Mouse (Mus musculus): Measurements from ENCODE around the gene Lrrn1.

The Lrrn1 gene

DNA sequence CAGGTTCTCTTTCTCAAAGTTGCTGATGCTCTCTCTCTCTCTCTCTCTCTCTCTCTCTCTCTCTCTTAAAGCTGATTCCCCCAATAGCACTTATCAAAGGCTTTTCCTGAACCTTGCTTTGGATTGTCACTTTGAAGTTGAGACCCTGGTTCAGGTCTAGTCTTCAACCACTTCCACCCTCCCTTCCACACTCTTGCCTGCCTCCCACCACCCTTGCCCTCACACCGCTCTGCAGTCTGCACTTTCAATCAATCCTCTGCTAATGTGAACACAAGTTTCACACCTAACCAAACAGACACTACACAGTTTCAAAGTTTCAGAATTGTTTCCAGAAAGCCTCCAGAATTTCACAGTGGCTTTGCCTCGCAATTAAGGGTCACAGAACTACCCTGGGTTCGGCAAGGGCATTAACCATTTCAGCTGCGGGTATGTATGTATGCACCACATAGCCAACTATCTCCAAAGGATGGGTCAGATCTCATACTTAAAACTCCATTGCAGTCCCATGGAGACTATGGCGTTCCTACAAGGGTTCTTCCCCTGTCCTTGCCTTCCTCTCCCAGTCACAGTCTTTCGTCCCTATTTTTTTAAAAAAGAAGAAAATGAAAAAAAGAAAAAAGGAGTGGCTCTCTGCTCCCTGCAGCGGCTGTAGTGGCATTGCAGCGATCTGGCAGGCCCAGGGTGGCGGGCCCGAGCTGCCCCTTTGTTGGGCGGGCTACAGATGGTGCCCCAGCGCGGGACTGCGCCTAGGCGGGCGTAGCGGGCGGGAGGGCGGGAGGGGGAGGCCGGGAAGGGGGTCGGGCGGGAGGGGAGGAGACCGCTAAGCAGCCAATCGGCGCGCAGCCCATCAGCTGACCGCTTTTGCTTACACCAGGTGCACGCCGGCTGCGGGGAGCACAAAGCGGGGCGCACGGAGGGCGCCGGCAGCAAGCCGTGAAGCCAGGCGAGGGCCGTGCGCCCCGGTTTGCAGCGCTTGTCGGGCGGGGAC, at the start of gene Lrrn1:
Gene Lrrn1, plus strand, starts transcription at position 892 of the 988 bp plus-strand sequence.
- peak; percentile 88 for DNase-seq

- DNase-seq, result no peak
These were observed 35.1 kb upstream of the Lrrn1 start for GRCm38 (mm10) chr6:107494491-107494890.

GRCm38 (mm10) chr6:107495830-107496229, 33.7 kb upstream of the Lrrn1 start:
- DNase-seq, result no peak

GRCm38 (mm10) chr6:107513716-107514115, 15.9 kb upstream of the Lrrn1 start:
- no peak for DNase-seq

- DNase-seq, result no peak
These were observed 5.6 kb upstream of the Lrrn1 start for GRCm38 (mm10) chr6:107523953-107524352.

DNA sequence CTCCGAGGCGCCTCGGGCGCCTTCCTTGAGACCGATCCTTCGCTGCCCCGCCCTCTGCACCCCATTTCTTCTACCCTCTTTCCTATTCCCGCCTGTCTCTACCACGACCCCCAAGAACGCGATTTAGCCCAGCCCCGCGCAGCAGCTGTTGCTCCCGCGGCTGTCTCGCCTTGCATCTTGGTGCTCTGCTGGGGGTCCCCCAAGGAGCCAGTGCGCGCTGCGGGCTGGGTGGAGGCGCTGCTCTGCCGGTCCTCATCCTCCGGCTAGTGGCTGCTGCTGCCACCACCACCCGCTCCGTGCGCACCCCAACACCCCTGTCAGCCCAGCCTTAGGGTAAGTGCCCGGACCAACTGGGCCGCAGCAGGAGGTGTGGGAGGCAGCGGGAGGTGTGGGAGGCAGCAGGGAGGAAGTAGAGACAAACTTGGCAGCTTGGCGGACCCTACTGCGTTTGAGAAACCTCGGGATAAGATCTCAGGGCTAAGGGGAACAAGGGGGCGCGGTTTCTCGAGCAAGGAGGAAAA, 403 bp downstream of the Lrrn1 start:
- no peak for DNase-seq

- DNase-seq, result peak; percentile 41
These were observed 1.2 kb downstream of the Lrrn1 start for GRCm38 (mm10) chr6:107530621-107531285.

DNA sequence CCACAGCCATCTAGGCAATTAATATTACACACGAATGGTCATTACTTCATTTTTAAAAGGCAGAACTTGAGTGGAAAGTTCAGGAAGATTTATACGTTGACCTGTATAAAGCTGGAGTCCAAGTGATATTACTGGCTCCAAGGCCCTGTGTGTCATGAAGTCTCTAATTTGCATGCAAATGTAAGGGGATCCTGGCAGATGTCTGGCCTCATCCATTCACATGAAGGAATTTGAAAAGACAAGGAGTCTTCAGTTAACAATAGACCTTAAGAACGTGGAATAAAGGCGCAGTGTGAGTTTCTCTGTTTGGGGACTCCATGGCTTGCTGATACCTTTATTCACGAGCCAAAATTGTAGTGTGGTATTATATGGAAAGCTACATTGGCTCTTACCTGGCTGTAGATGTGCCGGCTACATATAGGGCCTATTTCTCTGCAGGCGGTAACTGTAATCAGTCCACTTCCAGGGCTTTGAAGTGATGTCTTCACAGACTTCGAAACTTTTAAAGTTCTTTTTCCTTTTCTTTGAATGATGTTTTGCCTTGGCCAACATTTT, 2.0 kb downstream of the Lrrn1 start:
- DNase-seq, result peak; percentile 37

GRCm38 (mm10) chr6:107534533-107534932, 5.0 kb downstream of the Lrrn1 start:
- DNase-seq, result no peak

DNA sequence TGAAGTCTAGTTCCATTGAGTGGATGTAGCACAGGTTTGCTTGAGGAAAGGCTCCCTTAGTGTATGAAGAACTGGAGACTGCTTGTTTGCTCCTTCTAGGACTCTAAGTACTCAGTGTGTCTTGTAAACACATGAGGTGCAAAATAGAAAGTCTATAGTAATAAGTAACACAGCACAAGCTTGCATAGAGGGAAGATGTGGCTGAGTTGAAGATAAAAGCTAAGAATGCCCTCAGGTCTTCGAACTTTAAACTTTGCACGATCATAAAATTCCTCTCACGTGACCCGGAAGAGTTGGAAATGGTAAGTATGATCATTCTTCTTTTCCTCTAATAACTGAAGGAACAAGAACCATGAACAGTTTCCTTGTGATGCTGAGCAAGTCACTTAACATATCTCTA, 7.1 kb downstream of the Lrrn1 start:
- no peak for DNase-seq

- no peak for DNase-seq
These were observed 11.7 kb downstream of the Lrrn1 start for GRCm38 (mm10) chr6:107541222-107541621.

GRCm38 (mm10) chr6:107541918-107542317, 12.3 kb downstream of the Lrrn1 start:
- no peak for DNase-seq

DNA sequence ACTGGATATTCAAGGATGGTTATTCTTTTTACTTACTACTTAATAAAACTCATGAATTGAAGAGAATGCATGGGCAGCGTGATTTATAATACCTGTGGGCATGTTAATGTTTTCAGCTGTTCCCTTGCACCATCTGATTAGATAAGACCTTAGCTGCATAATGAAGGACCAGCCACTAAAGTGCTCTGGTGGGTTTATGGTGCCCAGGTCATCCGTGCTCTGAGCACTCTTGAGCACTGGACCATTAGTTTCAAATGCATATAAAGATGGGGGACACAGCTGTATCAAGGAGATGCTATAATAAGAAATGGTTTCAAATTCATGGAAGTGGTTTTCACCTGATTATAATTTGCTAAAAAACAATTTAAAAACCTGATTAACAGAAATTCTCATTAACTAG, 16.7 kb downstream of the Lrrn1 start:
- DNase-seq, result no peak

- no peak for DNase-seq
These were observed 22.9 kb downstream of the Lrrn1 start for GRCm38 (mm10) chr6:107552511-107552910.

DNA sequence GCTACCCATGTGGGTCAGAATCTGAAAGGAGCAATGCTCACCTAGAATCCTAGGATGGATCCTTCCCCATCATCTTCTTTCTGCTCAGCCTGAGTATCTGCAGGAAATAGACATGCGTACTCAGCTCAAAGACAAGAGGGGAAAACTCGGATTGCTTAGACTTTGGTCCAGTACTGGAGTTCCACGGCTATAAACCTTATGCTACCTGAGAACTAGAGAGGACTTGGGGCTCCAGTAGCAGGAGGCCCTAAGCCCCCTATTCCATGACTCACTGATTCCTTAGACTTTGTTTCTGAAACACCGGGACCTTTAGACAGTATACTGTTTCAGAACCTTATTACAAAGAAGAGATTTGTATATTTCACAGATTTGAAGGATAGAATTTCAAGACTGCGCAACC, 25.8 kb downstream of the Lrrn1 start:
- DNase-seq, result no peak

DNA sequence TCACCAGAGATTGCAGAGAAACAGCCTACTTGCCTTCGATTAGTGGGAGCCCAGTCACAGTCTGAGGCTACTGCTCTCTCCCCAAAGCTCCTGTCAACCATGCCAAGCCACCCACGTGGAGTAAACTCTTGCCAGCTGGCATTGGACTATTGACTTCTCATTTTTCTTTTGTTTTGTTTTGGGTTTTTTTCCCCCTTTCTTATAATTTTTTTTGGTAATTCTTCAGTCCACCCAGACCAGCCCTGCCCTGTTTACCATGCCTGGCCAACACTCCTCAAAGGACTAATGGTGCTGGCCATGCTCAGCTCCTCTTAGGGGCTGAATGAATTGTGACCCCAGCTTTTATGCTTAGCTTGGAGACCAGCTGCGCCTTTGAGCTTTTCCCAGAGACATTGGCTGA, 27.4 kb downstream of the Lrrn1 start:
- DNase-seq, result no peak

DNA sequence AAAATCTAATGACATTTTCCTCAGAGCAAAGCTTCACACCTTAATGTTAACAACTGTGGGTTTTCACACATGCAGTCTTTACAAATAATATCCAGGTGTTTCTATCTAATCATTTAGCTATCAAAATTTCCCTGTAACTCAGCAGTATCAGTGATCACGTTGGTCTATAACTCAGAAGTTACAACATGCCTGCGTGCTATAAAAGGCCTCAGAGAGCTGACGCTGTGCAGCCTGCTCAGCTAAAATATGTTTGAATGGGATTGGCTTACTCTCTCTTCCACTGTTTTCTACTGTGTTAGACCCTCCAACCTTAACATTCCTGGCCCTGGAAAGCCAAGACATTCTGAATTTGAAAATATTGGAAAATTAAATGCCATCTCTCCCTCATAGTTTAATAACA, 28.2 kb downstream of the Lrrn1 start:
- no peak for DNase-seq

GRCm38 (mm10) chr6:107562255-107562654, 32.7 kb downstream of the Lrrn1 start:
- DNase-seq, result no peak

DNA sequence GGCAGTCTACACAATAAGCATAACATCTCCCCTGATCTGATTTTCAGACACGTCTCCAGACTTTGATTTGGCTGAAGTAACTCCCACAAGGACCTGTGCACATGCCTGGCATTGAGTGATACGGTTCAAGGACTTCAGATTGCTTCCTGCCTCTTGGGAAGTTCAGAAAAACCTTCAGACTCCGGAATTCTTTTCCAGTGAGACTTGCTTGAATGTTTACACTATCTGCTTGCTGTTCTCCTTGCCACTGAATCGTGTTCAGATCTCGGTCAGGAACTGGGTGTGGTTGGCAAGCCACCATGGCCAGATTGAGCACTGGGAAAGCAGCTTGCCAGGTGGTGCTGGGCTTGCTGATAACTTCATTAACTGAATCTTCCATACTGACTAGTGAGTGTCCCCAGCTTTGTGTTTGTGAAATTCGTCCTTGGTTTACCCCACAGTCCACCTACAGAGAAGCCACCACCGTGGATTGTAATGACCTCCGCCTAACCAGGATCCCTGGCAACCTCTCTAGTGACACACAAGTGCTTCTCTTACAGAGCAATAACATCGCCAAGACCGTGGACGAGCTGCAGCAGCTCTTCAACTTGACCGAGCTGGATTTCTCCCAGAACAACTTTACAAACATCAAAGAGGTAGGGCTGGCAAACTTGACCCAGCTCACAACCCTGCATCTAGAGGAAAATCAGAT, 37.5 kb downstream of the Lrrn1 start:
- no peak for DNase-seq

- DNase-seq, result no peak
These were observed 45.0 kb downstream of the Lrrn1 start for GRCm38 (mm10) chr6:107574561-107574960.

DNA sequence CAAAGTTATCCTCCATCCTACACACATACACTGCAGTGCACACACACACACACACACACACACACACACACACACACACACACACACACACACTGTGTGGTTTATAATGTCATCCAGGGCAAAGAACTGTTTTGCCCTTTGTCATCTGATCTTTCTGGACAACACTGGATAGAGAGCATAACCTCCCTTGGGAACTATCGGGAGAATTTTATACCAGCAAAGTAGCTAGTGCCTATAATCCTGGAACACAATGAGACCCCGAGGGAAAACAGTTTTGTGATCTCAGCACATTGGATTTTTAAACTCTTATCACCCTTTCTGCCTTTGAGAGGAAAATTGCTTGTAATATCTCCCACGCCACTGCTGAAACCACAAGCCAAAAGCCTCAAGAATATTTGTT, 45.8 kb downstream of the Lrrn1 start:
- no peak for DNase-seq

- DNase-seq, result no peak
These were observed 47.7 kb downstream of the Lrrn1 start for GRCm38 (mm10) chr6:107577309-107577708.
